Mouse (Mus musculus) adrenal gland (tissue): Measurements from ENCODE around the gene Olfr1392.

Experiments
- intact Hi-C: fragments of 180-260 bp; cut with DNase I; formaldehyde crosslinking; loops from one replicate; pipeline ENCODE4 v1.15.1; 2025

Olfr1392 gene

GRCm38 (mm10) chr11:49250422-49251379 lies 34.4 kb upstream of the Olfr1392 start:
- intact Hi-C loops: loop anchor here (5.0 to 10.0 kb wide), 3 partner anchors 53 to 456 kb away; partner anchors contain the start of gene Irgm1

GRCm38 (mm10) chr11:49251380-49251761 lies 33.7 kb upstream of the Olfr1392 start:
- intact Hi-C loops: loop anchor here (5.0 to 10.0 kb wide), 3 partner anchors 54 to 457 kb away; partner anchors contain the start of gene Irgm1

- intact Hi-C loops: loop anchor here (5.0 to 10.0 kb wide), 3 partner anchors 55 to 457 kb away; partner anchors contain the start of gene Irgm1
Measured at GRCm38 (mm10) chr11:49252048-49252447, 33.0 kb upstream of the Olfr1392 start.

GRCm38 (mm10) chr11:49253035-49253434 lies 32.0 kb upstream of the Olfr1392 start:
- intact Hi-C loops: loop anchor here (5.0 to 10.0 kb wide), 3 partner anchors 56 to 458 kb away; partner anchors contain the start of gene Irgm1

GRCm38 (mm10) chr11:49259296-49259695 lies 25.8 kb upstream of the Olfr1392 start:
- intact Hi-C loops: loop anchor here (10.0 kb wide), 2 partner anchors 384 to 464 kb away; partner anchors contain the start of gene Irgm1

GRCm38 (mm10) chr11:49259829-49260228 lies 25.3 kb upstream of the Olfr1392 start:
- intact Hi-C loops: loop anchor here (10.0 kb wide), 2 partner anchors 385 to 465 kb away; partner anchors contain the start of gene Irgm1

- intact Hi-C loops: no loop called here
Measured at GRCm38 (mm10) chr11:49260598-49261312, 24.3 kb upstream of the Olfr1392 start.

GRCm38 (mm10) chr11:49261313-49261855 lies 23.7 kb upstream of the Olfr1392 start:
- intact Hi-C loops: no loop called here

- intact Hi-C loops: no loop called here
Measured at GRCm38 (mm10) chr11:49262286-49262685, 22.8 kb upstream of the Olfr1392 start.

- intact Hi-C loops: no loop called here
Measured at GRCm38 (mm10) chr11:49263149-49263548, 21.9 kb upstream of the Olfr1392 start.

- intact Hi-C loops: no loop called here
Measured at GRCm38 (mm10) chr11:49264081-49264480, 21.0 kb upstream of the Olfr1392 start.

- intact Hi-C loops: no loop called here
Measured at GRCm38 (mm10) chr11:49264622-49265021, 20.5 kb upstream of the Olfr1392 start.

GRCm38 (mm10) chr11:49265101-49265500 lies 20.0 kb upstream of the Olfr1392 start:
- intact Hi-C loops: no loop called here

GRCm38 (mm10) chr11:49266671-49267070 lies 18.4 kb upstream of the Olfr1392 start:
- intact Hi-C loops: no loop called here

- intact Hi-C loops: no loop called here
Measured at GRCm38 (mm10) chr11:49267316-49267715, 17.8 kb upstream of the Olfr1392 start.

GRCm38 (mm10) chr11:49267970-49268579 lies 17.0 kb upstream of the Olfr1392 start:
- intact Hi-C loops: no loop called here

- intact Hi-C loops: loop anchor here (5.0 to 10.0 kb wide), 2 partner anchors 145 to 162 kb away; no protein-coding TSS in a partner anchor
Measured at GRCm38 (mm10) chr11:49269761-49270160, 15.3 kb upstream of the Olfr1392 start.

- intact Hi-C loops: loop anchor here (5.0 to 10.0 kb wide), 2 partner anchors 144 to 163 kb away; no protein-coding TSS in a partner anchor
Measured at GRCm38 (mm10) chr11:49270368-49270767, 14.7 kb upstream of the Olfr1392 start.

- intact Hi-C loops: loop anchor here (1.0 to 10.0 kb wide), 3 partner anchors 81 to 164 kb away; no protein-coding TSS in a partner anchor
Measured at GRCm38 (mm10) chr11:49271334-49271733, 13.7 kb upstream of the Olfr1392 start.

GRCm38 (mm10) chr11:49273834-49274519 lies 11.1 kb upstream of the Olfr1392 start:
- intact Hi-C loops: loop anchor here (5.0 to 10.0 kb wide), 2 partner anchors 141 to 167 kb away; no protein-coding TSS in a partner anchor
